Mouse (Mus musculus): Measurements from ENCODE around the gene Samd4.

- TF ChIP-seq CTCF (IDR thresholded peaks at IDR 0.05; ENCODE audit: low read depth, low read length) (no peak), POLR2A (IDR thresholded peaks at IDR 0.05; ENCODE audit: extremely low read depth, insufficient read depth, low read length) (no peak)
Observed at GRCm38 (mm10) chr14:46912496-46912895, 29.8 kb downstream of the Samd4 start.
